Mouse (Mus musculus) layer of hippocampus, postnatal 10 days (tissue): ENCODE data around the gene Qprt. TPM values are rescaled to one million over a fixed set of nuclear protein-coding genes. Genes with fewer than 3 reads are reported as not detected.
"Not testable (repeated sequence)": the region's sequence is repeated elsewhere in the genome, so short reads cannot be mapped to it uniquely, and the experiment has no call there.

Experiments
- DNase-seq, 2 experiments: peaks; one replicate each; pipeline ENCODE4 v3.0.0; 2021; ENCODE audit warnings: low spot score in 2 of 2
- total RNA-seq, 2 experiments: library from RNA; stranded (reverse); gene quantifications; 2 replicates each; pipeline ENCODE4 v1.2.3; 2021

Qprt gene
- total RNA-seq, 2 experiments from 2014 or later = 0.20 to 0.57 TPM

DNA sequence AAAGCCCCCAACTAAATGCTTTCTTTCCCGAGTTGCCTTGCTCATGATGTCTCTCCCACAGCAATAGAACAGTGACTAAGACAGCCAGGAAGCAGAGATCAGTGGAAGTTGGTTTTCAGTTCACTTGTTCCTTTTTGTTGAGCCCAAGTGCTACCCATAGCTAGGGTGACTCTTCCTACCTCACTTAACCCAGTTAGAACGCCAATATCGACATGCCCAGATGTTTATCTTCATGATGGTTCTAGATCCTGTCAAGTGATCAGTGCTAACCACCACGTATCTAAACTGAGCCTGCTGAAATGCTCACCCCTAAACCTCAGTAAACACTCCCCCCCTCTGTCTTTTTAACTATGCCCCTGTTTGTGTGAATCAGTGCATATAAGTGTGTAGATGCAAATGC lies 22.5 kb downstream of the Qprt start:
- no peak for DNase-seq

DNA sequence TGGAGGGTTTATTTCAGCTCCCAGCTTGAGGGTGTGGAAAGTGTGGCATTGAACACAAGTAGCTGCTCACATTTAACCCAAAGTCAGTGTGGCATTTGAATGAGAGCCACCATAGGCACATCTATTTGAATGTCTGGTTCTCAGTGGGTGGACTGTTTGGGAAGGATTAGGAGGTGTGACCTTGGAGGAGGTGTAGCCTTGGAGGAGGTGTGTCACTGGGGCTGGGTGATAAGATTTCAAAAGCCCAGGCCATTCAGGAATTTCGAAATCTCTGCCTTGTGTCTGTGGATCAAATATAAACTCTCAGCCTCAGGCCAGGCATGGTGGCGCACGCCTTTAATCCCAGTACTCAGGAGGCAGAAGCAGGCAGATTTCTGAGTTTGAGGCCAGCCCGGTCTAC lies 23.1 kb downstream of the Qprt start:
- DNase-seq = no peak

DNA sequence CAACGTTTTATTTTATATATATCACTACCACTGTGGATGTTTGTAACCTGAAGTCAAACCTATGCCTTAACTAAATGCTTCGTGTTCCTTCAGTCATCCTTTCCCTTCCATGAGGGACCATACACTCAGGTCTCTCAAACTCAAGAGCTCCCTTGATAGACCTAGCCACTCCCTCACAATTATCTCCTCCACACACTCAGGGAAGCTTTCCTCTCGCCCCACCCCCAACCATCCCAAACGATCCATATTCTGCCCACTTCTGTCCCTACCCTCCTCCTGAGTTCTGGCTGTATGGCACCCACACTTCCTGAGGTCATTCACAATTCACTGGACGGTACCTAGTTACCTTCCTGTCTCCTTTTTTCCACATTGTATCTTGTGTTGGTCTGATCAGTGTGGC lies 23.5 kb downstream of the Qprt start:
- no peak for DNase-seq

DNA sequence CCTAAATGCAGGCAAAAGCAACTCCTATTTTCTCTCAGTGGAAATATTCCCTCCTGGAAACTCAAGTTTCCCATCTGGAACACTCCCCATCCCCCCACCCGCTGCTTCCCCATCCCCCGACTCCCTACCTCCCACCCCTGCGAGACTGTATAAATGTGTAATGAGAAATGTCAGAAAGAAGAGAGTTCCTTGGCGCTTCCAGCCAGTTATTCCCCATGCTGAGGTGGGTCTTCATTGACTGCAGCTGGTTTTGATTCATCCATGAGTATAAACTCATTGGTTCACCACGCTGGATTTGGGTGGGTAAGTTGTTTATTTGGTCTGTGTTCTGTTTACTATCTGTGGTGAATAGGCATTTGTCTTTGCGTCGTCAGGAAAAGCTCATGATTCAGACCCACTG lies 25.6 kb downstream of the Qprt start:
- DNase-seq = no peak

DNA sequence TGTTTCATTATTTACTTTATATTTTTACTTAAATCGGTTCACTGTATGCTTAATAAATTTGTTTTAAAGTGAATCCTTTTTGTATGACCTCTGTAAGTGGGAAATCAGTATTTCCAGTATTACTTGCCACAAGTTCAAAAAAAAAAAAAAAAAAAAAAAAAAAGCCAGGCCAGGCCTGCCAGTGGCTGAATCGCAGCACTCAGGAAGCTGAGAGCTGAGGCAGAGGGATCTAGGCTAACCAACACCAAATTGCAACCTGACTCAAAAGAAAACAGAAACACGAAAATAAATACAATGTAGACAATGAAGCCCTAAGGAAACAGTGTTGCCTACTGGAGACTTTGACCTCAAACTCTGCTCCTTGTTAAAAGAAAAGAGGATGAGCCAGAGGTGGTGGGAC lies 28.1 kb downstream of the Qprt start:
- DNase-seq = no peak

DNA sequence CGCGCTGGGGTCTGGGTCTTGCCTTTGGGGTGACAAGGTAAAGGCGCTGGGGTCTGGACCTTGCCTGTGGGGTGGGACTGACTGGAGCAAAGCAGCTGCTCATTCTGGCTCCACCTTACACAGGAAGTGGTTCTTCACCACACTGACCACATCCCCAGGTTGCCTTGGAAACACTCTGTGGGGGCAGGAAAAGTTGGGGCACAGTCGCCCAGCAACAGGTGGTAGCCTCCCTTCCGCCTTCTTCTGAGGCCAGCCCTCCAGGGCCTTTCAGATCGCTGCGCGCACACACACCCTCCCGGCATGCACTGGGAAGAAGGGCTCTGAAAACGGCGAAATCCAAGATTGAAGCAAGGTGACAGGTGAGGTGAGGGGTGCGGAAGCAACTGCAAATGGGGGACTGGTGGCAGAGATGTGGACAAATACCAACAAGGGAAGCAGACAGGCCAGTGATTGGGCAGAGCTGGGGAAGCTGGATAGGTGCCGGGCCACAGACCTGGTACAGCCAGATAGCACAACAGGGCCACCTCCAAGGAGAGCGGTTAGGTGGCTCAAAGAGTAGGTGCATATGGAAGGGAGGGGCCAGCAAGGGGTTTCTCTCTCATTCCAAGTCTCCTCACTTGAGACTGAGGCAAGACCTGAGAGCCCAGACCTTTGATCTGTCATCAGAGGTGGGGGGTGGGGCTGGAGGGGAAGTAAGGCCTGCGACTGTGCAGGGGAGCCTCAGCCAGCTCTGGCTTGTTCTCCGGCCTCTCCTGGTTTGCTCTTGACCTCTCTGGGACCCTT lies 30.7 kb downstream of the Qprt start, which contains the start of gene AI467606:
AI467606 (plus strand) TSS at position 246 of the 783 bp plus-strand sequence.
- no peak for DNase-seq

DNA sequence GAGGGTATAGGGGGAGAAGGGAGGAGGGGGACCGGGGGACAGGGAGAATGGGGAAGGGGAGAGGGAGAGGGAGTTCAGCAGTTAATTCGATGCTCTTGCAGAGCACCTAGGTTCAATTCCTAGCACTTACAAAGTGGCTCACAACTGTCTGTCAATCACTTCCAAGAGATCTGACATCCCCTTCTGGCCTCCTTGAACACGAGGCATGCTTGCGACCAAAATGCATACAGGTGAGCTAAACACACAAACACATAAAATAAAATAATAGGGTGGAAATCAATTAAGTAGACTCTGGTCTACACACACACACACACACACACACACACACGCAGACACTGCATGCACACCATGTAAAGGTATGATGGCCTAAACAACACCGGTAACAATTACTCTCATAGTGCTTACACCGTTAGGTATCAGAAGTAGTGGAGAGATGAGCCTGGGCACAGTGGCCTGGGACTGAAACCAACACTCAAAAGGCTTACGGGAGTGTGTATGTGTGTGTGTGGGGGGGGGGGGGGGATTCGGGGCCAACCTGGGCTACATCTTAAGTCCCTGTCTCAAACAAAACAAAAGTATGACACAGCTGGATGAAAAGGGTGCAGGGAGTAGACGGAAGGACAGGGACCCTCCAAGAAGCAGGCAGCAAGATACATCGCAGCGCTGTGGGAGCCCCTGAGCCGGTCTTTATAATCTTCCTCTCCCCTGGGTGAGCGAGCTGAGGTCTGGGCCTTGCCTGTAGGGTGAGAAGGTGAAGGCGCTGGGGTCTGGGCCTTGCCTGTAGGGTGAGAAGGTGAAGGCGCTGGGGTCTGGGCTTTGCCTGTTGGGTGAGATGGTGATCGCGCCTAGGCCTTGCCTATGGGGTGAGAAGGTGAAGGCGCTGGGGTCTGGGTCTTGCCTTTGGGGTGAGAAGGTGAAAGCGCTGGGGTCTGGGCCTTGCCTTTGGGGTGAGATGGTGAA lies 31.6 kb downstream of the Qprt start:
- no peak for DNase-seq

DNA sequence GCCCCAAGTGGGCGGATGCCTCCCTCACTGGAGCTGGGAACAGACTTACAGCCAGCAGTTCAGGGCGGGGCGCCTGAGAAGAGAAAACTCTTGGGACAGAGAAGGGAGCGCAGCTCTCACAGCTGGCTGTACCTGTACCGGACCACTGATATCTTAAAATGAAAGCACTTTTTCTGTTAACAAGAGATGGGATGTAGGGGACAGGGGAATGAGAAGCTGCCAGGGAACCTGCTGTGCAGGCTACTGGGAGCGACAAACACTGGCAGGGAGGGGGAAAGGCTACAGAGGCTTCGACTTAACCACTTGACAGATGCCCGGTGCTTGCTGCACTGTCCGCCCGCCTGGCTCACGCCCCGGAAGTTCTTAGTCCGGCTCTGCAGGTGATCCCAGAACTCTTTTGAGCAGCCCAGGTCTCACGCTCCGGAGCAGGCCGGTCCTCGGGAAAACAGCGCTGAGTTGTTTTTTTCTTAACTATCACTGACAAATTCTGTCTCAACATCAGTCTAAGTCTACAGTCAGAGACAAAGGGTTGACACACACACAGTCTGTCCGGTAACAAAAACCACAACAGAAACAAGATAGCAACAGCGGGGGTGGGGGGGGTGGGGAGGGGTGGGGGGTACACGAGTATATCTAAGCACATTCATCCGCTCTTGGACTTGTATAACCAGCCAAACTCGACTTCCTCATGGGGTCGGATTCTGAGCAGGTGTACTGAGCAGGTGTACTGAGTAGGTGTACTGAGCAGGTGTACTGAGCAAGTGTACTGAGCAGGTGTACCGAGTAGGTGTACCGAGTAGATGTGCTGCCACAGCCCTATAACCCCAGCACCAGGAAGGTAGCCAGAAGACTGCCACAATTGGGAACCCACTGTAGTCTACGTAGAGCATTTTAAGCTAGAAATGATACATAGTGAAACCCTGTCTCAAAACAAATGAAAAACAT lies 32.9 kb downstream of the Qprt start:
- DNase-seq = no peak

DNA sequence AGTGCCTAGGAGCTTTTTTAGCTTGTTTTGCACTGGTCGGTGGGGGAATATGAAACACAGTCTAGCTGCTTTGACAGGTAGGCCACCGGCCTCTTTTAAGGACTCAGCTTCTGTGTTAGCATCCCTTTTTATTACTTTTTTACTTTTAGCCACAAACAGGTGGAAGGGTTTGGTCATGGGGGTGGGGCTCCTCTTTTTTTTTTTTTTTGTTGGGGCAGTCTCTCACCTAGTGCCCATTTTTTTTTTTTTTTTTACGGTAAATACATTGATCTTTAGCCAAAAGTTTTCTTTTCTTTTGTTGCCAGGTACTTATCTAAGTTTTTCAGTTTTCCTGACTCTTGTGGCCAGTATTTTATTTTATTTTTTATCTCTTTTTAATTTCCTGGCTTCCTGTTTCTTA lies 33.9 kb downstream of the Qprt start:
- no peak for DNase-seq

DNA sequence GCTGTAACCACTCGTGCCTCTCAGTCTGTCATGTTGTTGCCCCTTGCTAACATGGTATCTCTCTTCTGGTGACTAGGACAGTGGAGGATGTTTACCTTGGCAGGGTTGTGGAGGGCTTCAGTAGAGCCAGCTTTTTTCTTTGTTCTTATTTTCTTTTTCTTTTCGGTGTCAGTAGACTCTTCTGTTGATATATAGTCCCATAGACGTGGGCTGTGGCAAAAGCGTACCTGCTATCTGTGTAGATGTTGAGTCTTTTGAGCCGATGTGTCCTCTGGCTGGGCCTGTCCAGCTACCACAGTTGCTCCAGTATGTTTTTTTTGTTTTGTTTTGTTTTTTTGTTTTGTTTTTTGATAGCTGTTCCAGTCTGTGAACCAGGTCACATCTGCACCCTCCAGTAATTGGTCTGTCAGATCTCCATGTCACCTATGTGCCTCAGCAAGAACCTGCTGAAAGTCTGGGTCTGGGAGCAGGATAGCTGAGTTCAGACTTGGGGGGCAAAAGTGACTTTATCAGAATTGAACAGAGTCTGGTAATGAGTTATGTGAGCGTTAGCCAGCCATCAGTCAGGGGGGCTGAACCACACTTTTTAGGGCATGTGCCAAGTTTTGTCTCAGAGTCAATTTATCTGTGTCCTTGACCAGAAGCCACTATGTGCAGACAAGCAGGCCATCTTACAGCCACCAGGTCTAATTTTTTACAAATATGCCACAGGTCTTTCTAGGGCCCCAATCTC lies 34.6 kb downstream of the Qprt start, which contains the start of gene Zg16:
Zg16 (minus strand) TSS at position 51 of the 733 bp plus-strand sequence.
- DNase-seq = not testable (repeated sequence)

DNA sequence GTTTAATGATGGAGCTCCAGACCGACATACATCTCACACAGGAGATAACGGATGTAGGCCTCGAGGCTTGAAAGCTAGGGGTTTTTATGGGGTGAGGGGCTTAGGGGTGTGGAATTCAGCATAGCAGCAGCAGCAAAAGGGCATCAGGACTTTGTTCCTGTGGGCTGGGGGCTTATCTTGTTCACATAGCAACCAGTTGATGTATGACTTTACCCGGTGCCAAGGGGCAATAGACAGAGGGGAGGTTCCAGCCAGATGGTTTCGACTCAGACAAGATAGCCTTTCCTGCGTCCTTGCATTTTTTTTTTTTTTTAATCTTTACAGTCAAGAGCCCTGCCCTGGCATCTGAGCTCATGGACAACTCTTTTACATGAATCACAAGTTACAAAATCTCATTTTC lies 36.3 kb downstream of the Qprt start:
- DNase-seq = not testable (repeated sequence)

DNA sequence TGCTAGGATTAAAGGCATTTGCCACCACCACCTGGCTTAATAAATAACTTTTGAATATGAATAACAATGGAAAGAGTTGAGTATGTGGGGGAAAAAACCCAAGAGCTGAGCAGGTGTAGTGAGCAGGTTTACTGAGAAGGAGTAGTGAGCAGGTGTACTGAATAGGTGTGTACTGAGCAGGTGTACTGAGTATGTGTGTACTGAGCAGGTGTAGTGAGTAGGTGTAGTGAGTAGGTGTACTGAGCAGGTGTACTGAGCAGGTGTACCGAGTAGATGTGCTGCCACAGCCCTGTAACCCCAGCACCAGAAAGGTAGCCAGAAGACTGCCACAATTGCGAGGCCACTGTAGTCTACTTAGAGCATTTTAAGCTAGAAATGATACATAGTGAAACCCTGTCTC lies 37.2 kb downstream of the Qprt start:
- no peak for DNase-seq

DNA sequence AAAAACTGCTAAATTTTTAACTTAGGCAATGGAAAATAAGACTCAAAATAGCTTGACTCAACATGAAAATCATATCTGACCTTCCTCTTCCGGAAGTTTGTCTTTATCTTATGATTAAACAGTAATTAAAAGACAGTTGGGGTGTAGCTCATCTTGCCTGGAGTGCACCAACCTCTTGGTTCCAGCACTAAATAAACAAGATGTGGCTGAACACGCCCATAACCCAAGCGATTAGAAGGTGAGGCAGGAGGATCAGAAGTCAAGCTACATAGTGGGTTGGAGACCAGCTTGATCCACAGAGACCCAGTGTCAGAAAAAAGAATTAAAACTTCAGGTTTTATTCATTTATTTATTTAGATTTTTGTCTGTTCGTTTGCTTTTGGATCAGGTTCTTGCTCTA lies 38.3 kb downstream of the Qprt start:
- no peak for DNase-seq

DNA sequence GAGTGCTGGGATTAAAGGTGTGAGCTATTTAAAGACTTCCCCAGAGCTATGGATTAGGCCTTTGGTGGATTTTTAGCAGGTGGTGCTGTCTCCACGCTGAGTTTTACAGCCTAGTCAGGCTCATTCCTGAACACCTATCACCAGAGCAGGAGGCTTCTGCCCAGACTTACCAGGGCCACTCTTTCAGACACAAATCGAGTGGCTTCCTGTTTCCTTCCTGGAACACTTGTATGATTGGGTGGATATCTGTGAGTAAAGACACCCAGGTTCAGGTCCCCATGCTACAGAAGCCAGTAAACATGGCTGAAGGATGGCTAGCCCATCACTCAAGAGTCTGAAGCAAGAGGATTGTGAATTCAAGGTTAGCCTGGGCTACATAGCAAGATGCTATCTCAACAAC lies 39.0 kb downstream of the Qprt start:
- DNase-seq = no peak

DNA sequence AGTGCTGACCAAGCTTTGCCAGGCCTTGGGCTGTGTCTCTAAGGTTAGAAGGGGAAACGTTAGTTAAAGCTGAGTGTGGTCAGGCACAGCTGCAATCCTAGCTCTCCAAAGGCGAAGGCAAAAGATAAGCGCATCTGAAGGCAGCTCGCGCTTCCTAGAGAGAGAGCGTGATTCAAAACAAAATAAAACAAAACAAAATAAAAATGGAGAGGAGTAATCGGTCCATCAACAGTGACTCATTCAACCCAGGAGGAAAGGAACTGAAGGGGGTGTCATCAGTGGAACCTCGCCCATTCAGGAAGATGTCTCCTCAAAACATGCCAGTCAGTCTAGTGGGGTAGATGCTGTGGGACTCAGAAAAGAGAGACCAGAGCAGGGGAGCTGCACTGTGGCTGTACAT lies 39.8 kb downstream of the Qprt start:
- DNase-seq = no peak

DNA sequence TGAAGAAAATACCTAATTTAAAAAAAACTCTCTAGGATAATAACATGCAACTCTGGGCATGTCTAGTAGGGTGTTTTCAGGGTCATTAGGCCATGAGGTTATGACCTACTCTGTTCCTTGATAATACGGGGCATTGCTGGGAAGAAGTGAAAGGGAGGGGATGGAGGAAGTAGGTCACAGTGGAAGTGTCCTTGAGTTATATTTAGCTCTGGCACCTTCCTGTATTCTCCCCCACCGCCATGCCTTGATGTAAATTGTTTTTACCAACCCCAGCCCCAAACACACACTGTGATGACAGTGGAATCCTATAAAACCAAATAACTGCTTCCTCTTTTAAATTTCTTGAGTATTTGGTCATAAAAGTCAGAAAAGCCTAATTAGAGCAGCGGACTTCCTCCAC lies 42.0 kb downstream of the Qprt start:
- no peak for DNase-seq

DNA sequence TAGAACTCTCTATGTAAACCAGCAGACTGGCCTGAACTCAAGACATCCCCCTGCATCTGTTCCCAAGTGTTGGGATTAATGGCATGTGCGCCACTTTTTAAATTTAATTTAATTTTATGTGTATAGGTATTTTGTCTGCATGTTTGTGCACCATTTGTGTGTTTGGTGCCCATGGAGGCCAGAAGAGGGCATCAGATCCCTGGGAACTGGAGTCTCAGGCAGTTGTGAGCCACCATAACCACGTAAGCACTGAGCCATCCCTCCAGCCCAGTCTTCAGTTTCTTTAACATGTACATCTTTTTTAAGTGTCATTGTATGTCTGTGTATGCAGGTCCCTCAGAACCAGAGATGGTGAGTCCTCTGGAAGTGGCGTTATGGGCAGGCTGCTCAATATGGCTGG lies 44.3 kb downstream of the Qprt start:
- DNase-seq = no peak

DNA sequence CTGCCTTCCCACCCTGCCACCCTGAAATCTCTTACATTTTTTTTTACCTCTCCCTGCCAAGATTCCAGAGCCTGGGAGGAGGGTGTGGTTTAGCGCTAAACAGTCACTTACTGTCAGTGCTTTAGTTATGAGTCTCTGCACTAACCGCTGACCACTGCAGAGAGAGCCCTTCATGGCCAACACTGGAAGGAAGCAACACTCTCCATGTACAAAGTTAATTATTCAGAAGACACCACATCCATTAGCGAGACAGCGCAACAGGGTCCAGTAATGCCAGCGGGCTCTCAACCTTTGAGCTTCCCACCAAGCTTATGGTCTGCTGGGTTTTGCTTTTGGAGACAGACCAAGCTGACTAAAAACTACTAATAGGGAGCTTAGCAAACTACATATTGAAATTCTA lies 45.8 kb downstream of the Qprt start:
- DNase-seq = no peak

DNA sequence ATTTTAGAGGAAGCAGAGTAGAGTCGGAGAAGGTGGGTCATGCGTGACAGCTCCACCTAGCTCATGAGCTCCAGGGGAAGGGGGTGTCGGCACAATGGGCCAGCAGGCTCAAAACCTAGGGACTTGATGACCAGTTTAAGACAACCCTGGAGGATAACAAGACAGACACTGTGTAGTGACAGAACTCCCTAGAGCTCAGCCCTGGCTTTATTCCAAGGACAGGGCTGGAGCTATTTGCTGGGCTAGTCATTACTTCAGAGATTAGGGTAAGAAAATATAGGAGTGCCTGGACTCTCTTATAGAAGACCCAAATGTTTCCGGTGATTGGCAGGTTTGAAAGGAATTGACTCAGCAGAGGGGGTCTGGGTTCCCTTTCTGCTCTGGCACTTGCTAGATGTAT lies 48.8 kb downstream of the Qprt start:
- no peak for DNase-seq

DNA sequence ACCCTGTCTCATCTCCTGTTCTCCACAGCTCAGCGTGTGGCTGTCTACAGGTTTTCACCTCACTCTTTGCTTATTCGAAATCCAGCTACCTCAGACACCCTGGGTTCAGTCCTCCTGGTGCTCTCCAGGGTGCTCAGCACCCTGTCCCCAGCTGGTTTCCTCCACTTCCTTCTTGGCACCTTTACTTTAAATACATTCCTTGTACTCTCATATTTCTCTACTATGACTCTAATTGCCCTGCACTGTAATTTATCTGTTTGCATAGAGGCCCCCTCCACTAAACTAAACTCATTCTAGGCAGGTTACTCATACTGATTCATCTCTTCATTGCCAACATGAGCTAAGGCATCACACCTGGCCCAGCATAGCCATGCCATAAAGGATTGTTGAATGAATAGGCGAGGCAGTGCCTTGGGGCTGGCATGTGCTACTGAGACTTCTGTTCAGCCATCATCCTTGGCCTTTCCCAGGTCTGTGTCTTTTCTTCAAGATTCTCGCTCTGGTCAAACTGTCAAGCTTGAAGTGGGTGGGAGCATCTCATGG lies 51.1 kb downstream of the Qprt start:
- no peak for DNase-seq
